Mouse (Mus musculus) spleen, adult 2 months (tissue): ENCODE results near the gene Prss54.

ENCODE experiments used
- CTCF ChIP-seq: fragments of 200-500 bp; IDR thresholded peaks from 2 replicates; pipeline ENCODE4 v1.5.1; 2011; ENCODE audit warnings: mild to moderate bottlenecking, inconsistent platforms; ENCODE audit not compliant: insufficient read depth, insufficient read length, insufficient replicate concordance; ENCODE audit errors: extremely low read depth
- POLR2A ChIP-seq: fragments of 200-500 bp; IDR thresholded peaks from 2 replicates; pipeline ENCODE4 v1.6.1; 2011; ENCODE audit warnings: low read depth, low read length, inconsistent platforms

DNA sequence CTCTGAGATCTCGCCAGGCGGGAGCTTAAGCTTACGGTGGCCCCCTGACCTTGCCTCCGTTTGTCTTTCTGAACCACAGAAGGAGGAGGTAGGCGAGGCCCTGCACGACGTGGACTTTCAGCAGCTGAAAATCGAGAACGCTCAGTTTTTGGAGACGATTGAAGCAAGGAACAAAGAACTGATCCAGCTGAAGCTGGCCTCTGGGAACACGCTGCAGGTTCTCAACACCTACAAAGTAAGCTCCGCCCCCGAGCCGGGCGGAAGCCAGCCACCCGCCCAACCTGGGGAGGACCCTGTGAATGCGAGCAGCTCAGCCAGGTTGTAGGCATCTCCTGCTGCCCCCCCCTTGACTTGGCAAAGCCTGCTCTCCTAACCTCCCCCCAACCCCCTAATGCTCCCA, 30.3 kb downstream of the Prss54 start:
- TF ChIP-seq POLR2A (no peak), CTCF (no peak)
